Mouse (Mus musculus) MEL (cell line): ENCODE measurements around the gene 4933405L10Rik.

Source experiments
- BHLHE40 ChIP-seq: IDR thresholded peaks from 2 replicates; pipeline ENCODE4 v1.6.1; 2012; ENCODE audit warnings: low read depth, mild to moderate bottlenecking, inconsistent platforms, low read length, improper control_type of control experiment, borderline replicate concordance
- CTCF ChIP-seq, 3 experiments: IDR thresholded peaks in 2 of 3; conservative IDR thresholded peaks in 1 of 3; 2 replicates each; pipeline ENCODE4 v1.5.1; 2011 to 2012; ENCODE audit warnings: low read length in 3 of 3, low read depth in 2 of 3, mild to moderate bottlenecking in 2 of 3, improper control_type of control experiment in 1 of 3, inconsistent platforms in 1 of 3, mixed read lengths in 1 of 3, moderate library complexity in 1 of 3; ENCODE audit not compliant: control insufficient read depth in 1 of 3, insufficient read depth in 1 of 3, poor library complexity in 1 of 3, severe bottlenecking in 1 of 3
- JUND ChIP-seq: IDR thresholded peaks from 2 replicates; pipeline ENCODE4 v1.6.1; 2011; ENCODE audit warnings: low read depth, mild to moderate bottlenecking, improper control_type of control experiment, low read length
- KAT2A ChIP-seq: conservative IDR thresholded peaks from 2 replicates; pipeline ENCODE4 v1.6.1; 2012; ENCODE audit warnings: low read depth, low read length, improper control_type of control experiment, inconsistent platforms
- MAFK ChIP-seq: IDR thresholded peaks from 2 replicates; pipeline ENCODE4 v1.6.1; 2011; ENCODE audit warnings: low read depth, mild to moderate bottlenecking, low read length, improper control_type of control experiment, borderline replicate concordance
- NELFE ChIP-seq: IDR thresholded peaks from 2 replicates; pipeline ENCODE4 v1.6.1; 2011; ENCODE audit warnings: low read depth, low read length, improper control_type of control experiment
- SIN3A ChIP-seq: IDR thresholded peaks from 2 replicates; pipeline ENCODE4 v1.6.1; 2012; ENCODE audit warnings: low read length, improper control_type of control experiment, inconsistent platforms
- USF1 ChIP-seq: IDR thresholded peaks from 2 replicates; pipeline ENCODE4 v1.6.1; 2014; ENCODE audit warnings: low read depth, mild to moderate bottlenecking, inconsistent platforms, low read length, improper control_type of control experiment, moderate library complexity
- ZC3H11A ChIP-seq: IDR thresholded peaks from 2 replicates; pipeline ENCODE4 v1.6.1; 2012; ENCODE audit warnings: low read depth, mild to moderate bottlenecking, inconsistent platforms, low read length, improper control_type of control experiment
- ZKSCAN1 ChIP-seq: IDR thresholded peaks from 2 replicates; pipeline ENCODE4 v1.6.1; 2012; ENCODE audit warnings: low read depth, mild to moderate bottlenecking, inconsistent platforms, low read length, improper control_type of control experiment, moderate library complexity
- ZMIZ1 ChIP-seq: IDR thresholded peaks from 2 replicates; pipeline ENCODE4 v1.6.1; 2012; ENCODE audit warnings: low read depth, mild to moderate bottlenecking, inconsistent platforms, low read length, improper control_type of control experiment, moderate library complexity
- ZNF384 ChIP-seq: IDR thresholded peaks from 2 replicates; pipeline ENCODE4 v1.6.1; 2012; ENCODE audit warnings: low read depth, mild to moderate bottlenecking, inconsistent platforms, low read length, improper control_type of control experiment

DNA sequence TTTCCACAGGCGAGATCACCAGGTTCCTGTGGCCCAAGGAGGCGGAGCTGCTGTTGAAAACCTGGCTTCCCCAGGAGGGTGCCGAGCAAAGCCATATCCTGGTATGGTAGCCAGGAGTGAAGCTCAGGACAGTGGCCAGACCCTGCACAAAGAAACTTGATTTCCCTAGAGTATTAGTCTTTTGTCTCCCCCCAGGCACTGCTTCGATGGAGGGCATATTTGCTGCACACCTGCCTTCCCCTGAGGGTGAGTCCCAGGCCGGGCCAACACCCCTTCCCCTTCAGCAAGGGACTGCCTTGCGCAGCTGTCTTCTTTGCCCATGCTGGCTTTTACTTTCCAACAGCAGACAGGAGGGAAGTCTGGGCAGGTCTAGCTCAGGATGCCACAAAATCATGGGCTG is 20.9 kb upstream of the 4933405L10Rik start:
- TF ChIP-seq KAT2A (no peak), ZC3H11A (no peak), ZNF384 (no peak), USF1 (no peak), NELFE (no peak), SIN3A (no peak), JUND (no peak), ZKSCAN1 (no peak), ZMIZ1 (no peak), CTCF (IDR thresholded peaks at IDR 0.05 in 2 of 3, conservative IDR thresholded peaks at IDR 0.05 in 1 of 3; ENCODE audit: control insufficient read depth in 1 of 3, insufficient read depth in 1 of 3, low read depth in 2 of 3, low read length in 3 of 3, poor library complexity in 1 of 3, severe bottlenecking in 1 of 3) (no peak), BHLHE40 (no peak), MAFK (no peak)
